Mouse (Mus musculus): ENCODE results near the gene Tgfb2. TPM values are rescaled to one million over a fixed set of nuclear protein-coding genes. Genes with fewer than 3 reads are reported as not detected.

The Tgfb2 gene
- not detected in 2 replicates for total RNA-seq (2023)

GRCm38 (mm10) chr1:186705915-186706248, at the start of gene Tgfb2:
Gene Tgfb2 (minus strand): TSS chr1:186705989.

GRCm38 (mm10) chr1:186748724-186749653, 43.2 kb upstream of the Tgfb2 start, which contains the start of gene Rrp15:
Gene Rrp15 (minus strand): TSS chr1:186749358.

Other genes with a start within 250 kb of the Tgfb2 start
- 6.6 and 8.1 TPM in 2 replicates for gene Rrp15, start 43.4 kb upstream of the Tgfb2 start, total RNA-seq (2023)

All from neutrophil, adult 65 days (primary cell).